Mouse (Mus musculus) lung, postnatal 4 days (tissue): ENCODE results near the gene H2afz.
"Not testable (repeated sequence)": the region's sequence is repeated elsewhere in the genome, so short reads cannot be mapped to it uniquely, and the experiment has no call there.

Source experiments
- DNase-seq, 2 experiments: peaks; one replicate each; pipeline ENCODE4 v3.0.0; 2021

H2afz gene

GRCm38 (mm10) chr3:137863330-137864123 lies 760 bp upstream of the H2afz start:
- DNase-seq: no peak

GRCm38 (mm10) chr3:137864988-137865982 lies 998 bp downstream of the H2afz start:
- DNase-seq: peak; percentile 92

DNA sequence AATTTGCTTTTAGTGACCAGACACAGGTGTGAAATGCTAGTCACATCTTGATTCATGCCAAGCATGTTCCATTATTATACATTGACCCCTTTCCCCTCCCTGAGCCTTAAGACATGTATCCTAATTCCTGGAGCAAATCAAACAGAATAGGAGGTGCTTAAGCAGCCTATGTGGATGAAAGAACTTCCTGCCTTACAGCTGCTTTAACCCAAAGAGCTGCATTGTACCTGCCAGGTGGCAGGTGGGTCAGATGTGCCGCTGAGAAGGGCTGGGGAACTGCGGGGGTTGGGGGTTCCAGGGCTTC lies 2.8 kb downstream of the H2afz start:
- no peak for DNase-seq

- DNase-seq: peak; percentile 72 to 85
Measured at GRCm38 (mm10) chr3:137867437-137868093, 3.3 kb downstream of the H2afz start, which contains the start of gene Dnajb14. TSS of gene Dnajb14 (plus strand) at chr3:137867675.

DNA sequence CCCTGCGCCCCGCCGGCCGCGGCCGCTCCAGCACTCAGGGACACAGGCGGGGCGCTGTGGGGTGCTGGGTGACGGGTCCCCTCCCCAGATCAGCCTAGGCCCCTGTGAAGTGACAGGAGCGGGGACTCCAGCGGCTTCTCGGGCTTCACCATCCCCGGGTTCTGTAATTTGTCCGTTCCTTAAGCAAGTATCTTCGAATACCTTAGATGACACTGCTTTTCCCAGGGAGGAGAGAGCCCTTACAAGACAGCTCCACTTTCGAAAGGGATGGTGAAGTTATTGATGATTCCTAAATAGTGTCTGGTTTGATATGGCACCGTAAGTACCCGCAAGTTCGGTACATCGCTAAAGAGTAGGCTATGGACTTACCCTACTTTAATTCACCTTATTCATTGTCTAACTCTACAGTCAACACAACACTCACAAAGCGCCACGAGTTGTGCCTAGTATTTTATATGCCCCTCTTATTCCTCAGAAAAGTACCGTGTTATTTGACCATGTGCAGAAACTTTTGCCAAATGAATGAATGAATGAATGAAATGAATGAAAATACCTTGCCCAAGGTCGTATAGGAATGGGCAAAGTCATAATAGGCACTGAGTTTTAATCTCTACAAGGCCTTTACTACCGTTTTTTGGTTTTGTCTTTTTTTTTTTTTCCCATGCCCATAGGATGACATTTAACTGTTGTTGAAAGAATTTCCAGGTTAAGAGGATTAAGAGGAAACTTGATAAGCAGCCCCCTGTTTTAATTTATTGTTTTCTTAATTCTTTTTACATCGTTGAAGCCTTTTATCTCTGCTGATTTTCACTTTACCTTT lies 4.0 kb downstream of the H2afz start:
- no peak for DNase-seq

- no peak for DNase-seq
Measured at GRCm38 (mm10) chr3:137869395-137869794, 5.1 kb downstream of the H2afz start.

GRCm38 (mm10) chr3:137879313-137879712 lies 15.0 kb downstream of the H2afz start:
- DNase-seq: no peak

DNA sequence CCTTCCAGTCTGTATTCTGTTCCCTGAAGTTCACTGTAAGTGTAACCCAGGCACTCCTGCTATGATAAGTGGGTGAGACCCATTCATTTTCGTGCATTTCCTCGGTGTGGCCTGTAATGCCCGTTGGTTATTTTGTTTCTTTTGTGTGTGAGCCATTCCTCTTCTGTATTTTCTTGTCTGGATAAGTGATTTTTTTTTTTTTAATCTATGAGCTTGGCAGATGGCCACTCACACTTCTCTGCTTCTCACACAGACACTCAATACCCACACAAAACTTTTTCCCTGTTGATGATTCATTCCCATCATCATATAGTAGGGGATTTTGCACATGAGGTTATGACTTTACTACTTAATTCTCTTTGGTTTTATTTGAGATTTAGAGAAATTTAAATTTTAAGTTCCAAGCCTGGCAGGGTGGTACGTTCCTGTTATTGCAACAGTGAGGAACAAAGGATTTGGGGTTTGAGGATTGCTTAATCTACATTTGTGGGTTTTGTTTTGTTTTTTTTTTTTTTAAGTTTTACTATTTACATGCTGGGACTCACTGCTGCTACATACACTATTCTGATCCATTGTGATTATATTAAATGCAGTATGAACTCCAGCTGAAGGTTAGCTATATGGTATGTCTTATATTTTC lies 15.9 kb downstream of the H2afz start:
- DNase-seq: no peak

GRCm38 (mm10) chr3:137881093-137881492 lies 16.8 kb downstream of the H2afz start:
- no peak for DNase-seq

DNA sequence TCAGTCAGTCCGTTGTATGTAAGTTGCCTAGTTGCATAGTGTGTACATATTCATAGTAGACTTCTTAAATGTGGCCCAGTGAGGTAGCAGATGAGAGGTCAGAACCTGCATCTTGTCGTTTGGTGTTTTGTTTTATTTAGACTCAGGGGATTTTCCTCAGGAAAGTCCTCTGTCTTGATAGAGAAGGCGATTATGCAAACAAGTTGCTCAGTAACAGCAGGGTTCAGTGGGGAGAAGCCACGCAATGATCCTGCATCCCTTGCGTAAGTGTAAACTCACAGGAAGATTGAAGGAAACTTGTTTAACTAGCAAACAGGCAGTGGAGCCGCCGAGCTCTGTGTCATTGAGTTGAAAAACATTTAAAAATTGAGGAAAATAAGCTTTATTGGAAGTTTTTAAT lies 23.7 kb downstream of the H2afz start:
- no peak for DNase-seq

DNA sequence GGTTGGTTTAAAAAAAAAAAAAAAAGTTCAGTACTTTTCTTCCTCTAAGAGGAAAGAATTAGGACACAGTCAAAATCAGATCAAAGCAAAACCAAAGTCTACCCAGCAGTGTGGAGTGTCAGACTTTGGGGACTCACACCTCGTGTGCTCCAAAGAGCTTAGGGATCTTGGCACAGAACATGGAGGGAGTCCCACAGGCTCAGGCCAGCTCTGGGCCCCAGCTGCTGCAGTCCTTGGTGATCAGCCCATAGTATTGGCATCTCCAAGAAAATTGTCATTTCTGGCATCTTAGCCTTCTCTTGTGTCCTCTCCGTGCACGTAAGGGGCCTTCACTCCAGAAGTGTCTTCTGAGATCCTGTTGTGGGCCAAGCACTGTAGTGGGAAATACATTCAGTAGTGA lies 26.8 kb downstream of the H2afz start:
- peak in 1 of 2 experiments; percentile 44 for DNase-seq

GRCm38 (mm10) chr3:137892118-137892517 lies 27.8 kb downstream of the H2afz start:
- no peak for DNase-seq

GRCm38 (mm10) chr3:137893789-137894188 lies 29.5 kb downstream of the H2afz start:
- DNase-seq: no peak

DNA sequence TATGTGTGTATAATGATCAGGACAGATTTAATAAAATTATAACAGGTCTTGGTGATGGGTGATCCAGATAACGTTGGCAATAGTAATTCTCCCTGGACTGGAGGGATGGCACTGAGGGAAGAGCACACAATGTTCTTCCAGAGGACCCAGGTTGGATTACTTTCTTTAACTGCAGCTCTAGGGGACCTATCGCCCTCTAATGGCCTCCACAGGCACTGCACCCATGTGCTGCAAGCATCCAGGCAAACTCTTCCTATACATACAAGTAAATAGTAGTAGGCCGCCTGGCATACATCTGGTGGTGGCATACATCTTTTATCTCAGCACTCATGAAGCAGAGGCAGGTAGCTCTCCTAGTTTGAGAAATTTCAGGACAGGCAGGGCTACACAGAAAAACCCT lies 30.9 kb downstream of the H2afz start:
- no peak for DNase-seq

DNA sequence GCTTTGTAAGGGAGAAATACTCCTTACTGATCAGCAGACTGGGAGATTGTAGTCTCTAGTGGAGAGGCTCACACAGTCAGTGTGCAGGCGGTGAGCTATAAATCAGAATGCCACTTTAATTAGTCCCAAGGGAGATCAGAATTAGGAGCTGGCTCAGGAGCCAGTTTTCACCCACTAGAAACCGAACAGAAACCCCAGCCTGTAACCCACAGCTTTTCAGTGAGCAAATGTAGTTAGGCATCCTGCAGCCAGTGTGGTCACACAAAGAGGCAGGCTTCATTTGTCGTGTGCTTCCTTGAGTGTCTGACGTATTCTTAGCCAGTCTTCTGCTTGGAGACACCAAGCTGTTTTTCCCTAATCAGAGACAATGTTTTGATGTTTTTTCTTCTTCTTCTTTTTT lies 32.1 kb downstream of the H2afz start:
- no peak for DNase-seq

GRCm38 (mm10) chr3:137896867-137897266 lies 32.6 kb downstream of the H2afz start:
- no peak for DNase-seq

DNA sequence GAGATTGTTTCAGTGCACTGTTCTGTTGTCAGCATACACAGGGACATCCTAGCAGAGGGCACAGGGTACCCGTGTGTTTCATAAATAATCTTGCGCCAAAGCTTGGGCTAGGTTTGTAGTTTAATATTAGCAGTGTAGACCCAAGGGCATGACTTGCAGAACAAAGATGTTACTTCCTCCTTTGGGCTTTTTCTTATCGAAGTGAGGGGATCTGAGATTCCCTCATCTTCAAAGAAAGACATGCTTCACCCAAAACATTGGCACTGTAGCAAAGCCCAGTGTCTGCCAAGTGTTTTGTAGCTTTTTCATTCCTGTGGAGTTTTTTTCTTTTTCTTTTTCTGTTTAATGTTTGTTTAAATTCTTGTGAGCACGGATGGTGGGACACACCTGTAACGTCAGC lies 33.4 kb downstream of the H2afz start:
- DNase-seq: no peak

DNA sequence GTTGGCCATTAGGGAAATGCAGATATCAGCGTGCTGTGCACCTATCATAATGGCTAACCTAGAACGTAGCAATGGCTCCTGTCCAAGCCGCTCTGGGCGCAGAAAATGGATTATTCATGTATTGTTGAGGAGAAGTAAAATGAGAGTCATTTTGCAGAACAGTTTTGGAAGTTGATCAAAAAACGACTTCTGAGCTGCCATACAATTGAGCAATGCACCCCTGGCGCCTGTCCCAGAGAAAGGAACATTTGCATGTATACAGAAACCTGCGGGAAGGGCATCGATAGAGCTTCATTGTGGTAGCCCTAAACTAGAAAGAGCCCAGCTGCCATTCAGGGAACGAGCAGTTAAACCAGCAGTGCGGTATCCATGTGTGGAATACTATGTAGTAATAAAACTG lies 35.9 kb downstream of the H2afz start:
- peak; percentile 15 to 43 for DNase-seq

GRCm38 (mm10) chr3:137913093-137913492 lies 48.8 kb downstream of the H2afz start:
- DNase-seq: no peak

DNA sequence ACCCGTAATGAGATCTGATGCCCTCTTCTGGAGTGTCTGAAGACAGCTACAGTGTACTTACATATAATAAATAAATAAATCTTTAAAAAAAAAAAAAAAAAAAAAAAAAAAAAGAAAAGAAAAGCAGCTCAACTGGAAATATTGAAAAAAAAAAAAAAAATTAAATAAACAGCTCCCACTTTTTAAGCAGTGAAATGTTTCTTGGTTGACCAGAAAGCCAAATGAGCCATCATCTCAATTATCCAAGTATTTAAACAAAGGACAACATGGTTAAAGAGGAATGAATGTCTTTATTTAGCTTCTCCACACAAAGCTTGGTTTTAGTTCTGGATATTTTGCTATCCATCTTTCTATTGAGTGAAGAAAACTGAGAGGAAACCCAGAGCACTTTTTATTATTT lies 50.3 kb downstream of the H2afz start:
- DNase-seq: not testable (repeated sequence)
